Mouse (Mus musculus): ENCODE measurements around the gene Pan2.
"Not testable (repeated sequence)": the region's sequence is repeated elsewhere in the genome, so short reads cannot be mapped to it uniquely, and the experiment has no call there.

The Pan2 gene

GRCm38 (mm10) chr10:128321641-128322040, 18.5 kb downstream of the Pan2 start:
- peaks cover 42% of the 10 kb centered on the region for H3K4me1 ChIP-seq (replicated peaks; ENCODE audit: low read depth, low read length)

GRCm38 (mm10) chr10:128322141-128323108, 19.3 kb downstream of the Pan2 start, which contains the start of gene Cnpy2:
Cnpy2 (plus strand) TSS chr10:128322459.
- H3K9me3 ChIP-seq (ENCODE audit: low read length) = no peaks in the 10 kb centered on the region
- TF ChIP-seq POU5F1 (IDR thresholded peaks at IDR 0.05; ENCODE audit: borderline replicate concordance, low read length) = no peak
- TF ChIP-seq NANOG (IDR thresholded peaks at IDR 0.05; ENCODE audit: borderline replicate concordance, low read length) = no peak
- no peak for TF ChIP-seq CTCF (conservative IDR thresholded peaks at IDR 0.05; ENCODE audit: low read length)

More at GRCm38 (mm10) chr10:128321641-128322040, 18.5 kb downstream of the Pan2 start:
- TF ChIP-seq NANOG (IDR thresholded peaks at IDR 0.05; ENCODE audit: borderline replicate concordance, low read length) = no peak
- no peak for TF ChIP-seq CTCF (conservative IDR thresholded peaks at IDR 0.05; ENCODE audit: low read length)
- no peak for TF ChIP-seq POU5F1 (IDR thresholded peaks at IDR 0.05; ENCODE audit: borderline replicate concordance, low read length)
- Histone ChIP-seq H3K4me3 (replicated peaks; ENCODE audit: low read length) (peak overlapping the region; percentile 95), H3K9me3 (ENCODE audit: low read length) (no peaks in the 10 kb centered on the region), H3K27me3 (ENCODE audit: insufficient read depth, low read length) (no peaks in the 10 kb centered on the region), H3K36me3 (ENCODE audit: insufficient read depth, low read length) (peaks cover 70% of the 10 kb centered on the region)

GRCm38 (mm10) chr10:128323516-128323915, 20.4 kb downstream of the Pan2 start:
- Histone ChIP-seq H3K4me1 (replicated peaks; ENCODE audit: low read depth, low read length) (peaks cover 44% of the 10 kb centered on the region), H3K4me3 (replicated peaks; ENCODE audit: low read length) (peak overlapping the region; percentile 95), H3K9me3 (ENCODE audit: low read length) (no peaks in the 10 kb centered on the region), H3K36me3 (ENCODE audit: insufficient read depth, low read length) (peaks cover 70% of the 10 kb centered on the region), H3K27me3 (ENCODE audit: insufficient read depth, low read length) (no peaks in the 10 kb centered on the region)
- TF ChIP-seq CTCF (conservative IDR thresholded peaks at IDR 0.05; ENCODE audit: low read length) = no peak
- TF ChIP-seq POU5F1 (IDR thresholded peaks at IDR 0.05; ENCODE audit: borderline replicate concordance, low read length) = no peak
- no peak for TF ChIP-seq NANOG (IDR thresholded peaks at IDR 0.05; ENCODE audit: borderline replicate concordance, low read length)

More at GRCm38 (mm10) chr10:128322141-128323108, 19.3 kb downstream of the Pan2 start, which contains the start of gene Cnpy2:
- Histone ChIP-seq H3K27me3 (ENCODE audit: insufficient read depth, low read length) (no peaks in the 10 kb centered on the region), H3K4me3 (replicated peaks; ENCODE audit: low read length) (peak within 1 kb of the TSS; percentile 95), H3K36me3 (ENCODE audit: insufficient read depth, low read length) (peaks cover 70% of the 10 kb centered on the region), H3K4me1 (replicated peaks; ENCODE audit: low read depth, low read length) (peaks cover 44% of the 10 kb centered on the region)

- TF ChIP-seq NANOG (IDR thresholded peaks at IDR 0.05; ENCODE audit: borderline replicate concordance, low read length) = no peak
- TF ChIP-seq CTCF (conservative IDR thresholded peaks at IDR 0.05; ENCODE audit: low read length) = no peak
- no peak for TF ChIP-seq POU5F1 (IDR thresholded peaks at IDR 0.05; ENCODE audit: borderline replicate concordance, low read length)
- H3K9me3 ChIP-seq (ENCODE audit: low read length) = no peaks in the 10 kb centered on the region
- 0 out of 2 replicates have a peak overlapping the region, but pooled peaks have one; percentile 10 for H3K4me3 ChIP-seq (replicated peaks; ENCODE audit: low read length)
- peaks cover 36% of the 10 kb centered on the region for H3K4me1 ChIP-seq (replicated peaks; ENCODE audit: low read depth, low read length)
- H3K36me3 ChIP-seq (ENCODE audit: insufficient read depth, low read length) = peaks cover 52% of the 10 kb centered on the region
- no peaks in the 10 kb centered on the region for H3K27me3 ChIP-seq (ENCODE audit: insufficient read depth, low read length)
Observed at GRCm38 (mm10) chr10:128326825-128327224, 23.7 kb downstream of the Pan2 start.

GRCm38 (mm10) chr10:128327610-128328009, 24.5 kb downstream of the Pan2 start:
- H3K36me3 ChIP-seq (ENCODE audit: insufficient read depth, low read length) = peaks cover 52% of the 10 kb centered on the region
- H3K4me3 ChIP-seq (replicated peaks; ENCODE audit: low read length) = no peak overlapping the region
- TF ChIP-seq NANOG (IDR thresholded peaks at IDR 0.05; ENCODE audit: borderline replicate concordance, low read length) (no peak), POU5F1 (IDR thresholded peaks at IDR 0.05; ENCODE audit: borderline replicate concordance, low read length) (no peak), CTCF (conservative IDR thresholded peaks at IDR 0.05; ENCODE audit: low read length) (peak; percentile 19)
- H3K27me3 ChIP-seq (ENCODE audit: insufficient read depth, low read length) = no peaks in the 10 kb centered on the region
- H3K9me3 ChIP-seq (ENCODE audit: low read length) = no peaks in the 10 kb centered on the region
- peaks cover 35% of the 10 kb centered on the region for H3K4me1 ChIP-seq (replicated peaks; ENCODE audit: low read depth, low read length)

- not testable (repeated sequence) for H3K4me3 ChIP-seq (replicated peaks; ENCODE audit: low read length); H3K27me3 ChIP-seq (ENCODE audit: insufficient read depth, low read length); H3K9me3 ChIP-seq (ENCODE audit: low read length)
- Histone ChIP-seq H3K4me1 (replicated peaks; ENCODE audit: low read depth, low read length) (peaks cover 18% of the 10 kb centered on the region), H3K36me3 (ENCODE audit: insufficient read depth, low read length) (peaks cover 17% of the 10 kb centered on the region)
Observed at GRCm38 (mm10) chr10:128332358-128333249, 29.5 kb downstream of the Pan2 start.

GRCm38 (mm10) chr10:128335582-128335981, 32.4 kb downstream of the Pan2 start:
- Histone ChIP-seq H3K36me3 (ENCODE audit: insufficient read depth, low read length) (peaks cover 19% of the 10 kb centered on the region), H3K9me3 (ENCODE audit: low read length) (no peaks in the 10 kb centered on the region), H3K4me3 (replicated peaks; ENCODE audit: low read length) (no peak overlapping the region), H3K4me1 (replicated peaks; ENCODE audit: low read depth, low read length) (peaks cover 37% of the 10 kb centered on the region), H3K27me3 (ENCODE audit: insufficient read depth, low read length) (no peaks in the 10 kb centered on the region)
- TF ChIP-seq CTCF (conservative IDR thresholded peaks at IDR 0.05; ENCODE audit: low read length) (peak; percentile 78), POU5F1 (IDR thresholded peaks at IDR 0.05; ENCODE audit: borderline replicate concordance, low read length) (no peak)

- H3K9me3 ChIP-seq (ENCODE audit: low read length) = no peaks in the 10 kb centered on the region
- no peak for TF ChIP-seq NANOG (IDR thresholded peaks at IDR 0.05; ENCODE audit: borderline replicate concordance, low read length)
- TF ChIP-seq POU5F1 (IDR thresholded peaks at IDR 0.05; ENCODE audit: borderline replicate concordance, low read length) = no peak
- no peak for TF ChIP-seq CTCF (conservative IDR thresholded peaks at IDR 0.05; ENCODE audit: low read length)
- H3K4me1 ChIP-seq (replicated peaks; ENCODE audit: low read depth, low read length) = peaks cover 38% of the 10 kb centered on the region
- H3K36me3 ChIP-seq (ENCODE audit: insufficient read depth, low read length) = peaks cover 23% of the 10 kb centered on the region
- no peaks in the 10 kb centered on the region for H3K27me3 ChIP-seq (ENCODE audit: insufficient read depth, low read length)
- H3K4me3 ChIP-seq (replicated peaks; ENCODE audit: low read length) = no peak overlapping the region
Observed at GRCm38 (mm10) chr10:128336195-128336594, 33.1 kb downstream of the Pan2 start.
